Mouse (Mus musculus): ENCODE measurements around the gene Lgals7.

DNA sequence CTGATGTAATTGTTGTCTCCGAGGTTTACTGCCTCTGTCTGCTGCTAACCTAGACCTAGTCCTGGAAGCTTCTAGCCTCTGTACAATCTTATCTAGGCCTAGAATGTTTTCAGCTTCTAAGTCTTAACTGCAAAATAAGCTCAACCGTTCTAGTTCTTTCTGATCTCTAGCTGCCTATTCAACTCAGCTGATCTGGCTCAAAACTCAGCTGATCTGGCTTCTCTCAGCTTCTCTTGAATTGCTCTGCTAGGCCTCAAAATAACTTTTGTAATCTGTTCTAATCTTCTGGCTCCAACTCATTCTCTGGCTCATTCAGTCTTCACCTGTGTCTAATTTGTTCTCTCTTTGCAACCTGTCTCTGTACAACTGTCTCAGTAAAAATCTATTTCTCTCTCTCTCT is 10.9 kb downstream of the Lgals7 start:
- no peak for TF ChIP-seq CTCF (IDR thresholded peaks at IDR 0.05; ENCODE audit: borderline replicate concordance, insufficient read depth, low read depth, low read length)
- no peak for TF ChIP-seq POLR2A (IDR thresholded peaks at IDR 0.05; ENCODE audit: borderline replicate concordance, insufficient read depth, low read length)

All from cerebellum, adult 2 months (tissue).